Mouse (Mus musculus): ENCODE data around the gene Bcl2.

- TF ChIP-seq UBTF (IDR thresholded peaks at IDR 0.05; ENCODE audit: borderline replicate concordance, insufficient read depth, low read depth, low read length) (no peak), ZC3H11A (IDR thresholded peaks at IDR 0.05; ENCODE audit: low read depth, low read length) (no peak), MAZ (IDR thresholded peaks at IDR 0.05; ENCODE audit: low read depth, low read length) (no peak), GABPA (IDR thresholded peaks at IDR 0.05; ENCODE audit: low read depth, low read length) (no peak), POLR2A (IDR thresholded peaks at IDR 0.05; ENCODE audit: control insufficient read depth in 1 of 2, insufficient read depth in 1 of 2, low read depth in 1 of 2, low read length in 2 of 2, poor library complexity in 1 of 2) (no peak), CTCF (IDR thresholded peaks at IDR 0.05 in 2 of 3, conservative IDR thresholded peaks at IDR 0.05 in 1 of 3; ENCODE audit: control insufficient read depth in 1 of 3, insufficient read depth in 1 of 3, low read depth in 2 of 3, low read length in 3 of 3, poor library complexity in 1 of 3, severe bottlenecking in 1 of 3) (no peak), E2F4 (IDR thresholded peaks at IDR 0.05; ENCODE audit: borderline replicate concordance, low read depth, low read length) (no peak), MYC (IDR thresholded peaks at IDR 0.05; ENCODE audit: low read depth, low read length) (no peak)
These were observed 141.6 kb downstream of the Bcl2 start for GRCm38 (mm10) chr1:106572506-106572905.
